Mouse (Mus musculus) midbrain, postnatal 0 days (tissue): Measurements from ENCODE around the gene Sltm. TPM values are rescaled to one million over a fixed set of nuclear protein-coding genes. Genes with fewer than 3 reads are reported as not detected.

Source experiments
- ATAC-seq: fragments of 200-750 bp; cut with Nextera tagmentation; 2 replicates; pipeline ENCODE4 v1.8.0; 2017; ENCODE audit warnings: moderate number of reproducible peaks, mild to moderate bottlenecking, moderate TSS enrichment, moderate library complexity; ENCODE audit not compliant: low FRiP score
- DNase-seq: peaks from one replicate; pipeline ENCODE4 v3.0.0-alpha.2; 2015; ENCODE audit warnings: low spot score
- H3K27ac ChIP-seq: fragments of 300-500 bp; sonication (generic); 2 replicates; pipeline ENCODE4 v1.5.1; 2014; ENCODE audit warnings: low read depth, mild to moderate bottlenecking, low read length, mixed read lengths
- H3K27me3 ChIP-seq: fragments of 300-500 bp; sonication (generic); 2 replicates; pipeline ENCODE4 v1.6.1; 2014; ENCODE audit warnings: low read length, control low read depth, mixed read lengths; ENCODE audit not compliant: insufficient read depth
- H3K36me3 ChIP-seq: fragments of 300-500 bp; sonication (generic); 2 replicates; pipeline ENCODE4 v1.6.1; 2014; ENCODE audit warnings: low read length, control low read depth, mixed read lengths; ENCODE audit not compliant: insufficient read depth
- H3K4me1 ChIP-seq: fragments of 300-500 bp; sonication (generic); 2 replicates; pipeline ENCODE4 v1.6.1; 2014; ENCODE audit warnings: mild to moderate bottlenecking, control low read depth, antibody characterized with exemption, low read length, mixed read lengths; ENCODE audit not compliant: insufficient read depth
- H3K4me2 ChIP-seq: fragments of 300-500 bp; sonication (generic); 2 replicates; pipeline ENCODE4 v1.6.1; 2014; ENCODE audit warnings: low read depth, mild to moderate bottlenecking, low read length, mixed read lengths; ENCODE audit not compliant: poor library complexity, severe bottlenecking
- H3K4me3 ChIP-seq: fragments of 300-500 bp; sonication (generic); 2 replicates; pipeline ENCODE4 v1.5.1; 2014; ENCODE audit warnings: low read depth, mild to moderate bottlenecking, low read length, moderate library complexity
- H3K9ac ChIP-seq: fragments of 300-500 bp; sonication (generic); replicated peaks from 2 replicates; pipeline ENCODE4 v1.6.1; 2014; ENCODE audit warnings: mild to moderate bottlenecking, low read length, moderate library complexity, mixed read lengths; ENCODE audit not compliant: poor library complexity, severe bottlenecking
- H3K9me3 ChIP-seq: fragments of 300-500 bp; sonication (generic); 2 replicates; pipeline ENCODE4 v1.6.1; 2016; ENCODE audit warnings: low read length, control low read depth
- CTCF ChIP-seq: IDR thresholded peaks from 2 replicates; pipeline ENCODE4 v1.5.1; 2016; ENCODE audit warnings: antibody characterized with exemption, mild to moderate bottlenecking
- WGBS: fragments of 180-500 bp; shearing (Covaris S2); extraction: QIAGEN DNeasy Blood & Tissue Kit; methylation state at CpG from one replicate; pipeline ENCODE4 v1.1.7; 2014; 5-methylcytosine and 5-hydroxymethylcytosine counted together
- polyA plus RNA-seq: library from polyadenylated mRNA; unstranded; fragments of >200 nt; fragmentation: Nextera tagmentation; extraction: Ambion mirVana; gene quantifications from 2 replicates; pipeline ENCODE4 v1.2.1, GENCODE M21; 2015
- total RNA-seq: library from RNA; depleted of rRNA; stranded (reverse); fragments of >200 nt; gene quantifications from 2 replicates; pipeline ENCODE4 v1.2.3, GENCODE M21; 2014; rRNA removed

The Sltm gene
- total and polyA plus RNA-seq, 2 experiments from 2014 or later = 26.3 to 47.6 TPM

- no peak overlapping the region for H3K9ac ChIP-seq
- H3K4me2 ChIP-seq = no peak overlapping the region
- H3K27me3 ChIP-seq = no peaks in the 10 kb centered on the region
- DNase-seq (no peak), ATAC-seq (no peak)
- H3K4me3 ChIP-seq = no peak overlapping the region
- no peaks in the 10 kb centered on the region for H3K4me1 ChIP-seq
- 89% methylated on average over 1 of the region's 1 CpGs for WGBS
- H3K36me3 ChIP-seq = peaks cover 11% of the 10 kb centered on the region; the same call in 1 of the 2 replicates
- H3K9me3 ChIP-seq = no peaks in the 10 kb centered on the region
- no peak overlapping the region for H3K27ac ChIP-seq
- no peak for TF ChIP-seq CTCF
These were observed 59.8 kb downstream of the Sltm start for GRCm38 (mm10) chr9:70602186-70602845.

- 64% methylated on average over 3 of the region's 3 CpGs for WGBS
- ATAC-seq (no peak), DNase-seq (no peak)
- H3K9ac ChIP-seq = no peak overlapping the region
- no peak overlapping the region for H3K4me3 ChIP-seq
- no peaks in the 10 kb centered on the region for H3K9me3 ChIP-seq
- TF ChIP-seq CTCF = no peak
- H3K4me1 ChIP-seq = no peaks in the 10 kb centered on the region
- H3K27me3 ChIP-seq = no peaks in the 10 kb centered on the region
- peaks cover 16% of the 10 kb centered on the region; the same call in 1 of the 2 replicates for H3K36me3 ChIP-seq
- H3K27ac ChIP-seq = no peak overlapping the region
- no peak overlapping the region for H3K4me2 ChIP-seq
These were observed 68.6 kb downstream of the Sltm start for GRCm38 (mm10) chr9:70611026-70611673.

DNA sequence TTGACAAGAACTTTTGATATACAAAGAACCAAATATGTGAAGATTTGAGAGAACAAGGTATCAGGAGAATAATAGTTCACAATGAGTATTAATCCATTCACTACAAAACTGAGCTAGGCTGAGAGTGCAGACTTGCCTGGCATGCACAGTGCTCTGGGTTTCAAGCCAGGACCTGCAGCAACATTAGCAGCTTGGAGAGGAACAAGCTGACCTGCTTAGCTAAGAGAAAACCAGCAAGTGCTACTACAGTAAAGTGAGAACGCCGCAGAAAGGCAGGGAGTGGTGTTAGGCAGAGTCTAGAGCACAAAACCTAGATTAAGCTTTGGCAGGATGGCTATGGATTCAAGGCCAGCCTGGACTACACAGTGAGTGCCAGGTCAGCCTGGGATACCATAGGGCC, 87.2 kb downstream of the Sltm start:
- Histone ChIP-seq H3K36me3 (no peaks in the 10 kb centered on the region), H3K4me1 (no peaks in the 10 kb centered on the region), H3K4me3 (no peak overlapping the region), H3K4me2 (no peak overlapping the region), H3K9me3 (no peaks in the 10 kb centered on the region), H3K27ac (no peak overlapping the region), H3K27me3 (no peaks in the 10 kb centered on the region), H3K9ac (no peak overlapping the region)
- 92% methylated on average over 2 of the region's 2 CpGs for WGBS
- no peak for DNase-seq
- no peak for TF ChIP-seq CTCF
- ATAC-seq = no peak

- TF ChIP-seq CTCF = no peak
- no peaks in the 10 kb centered on the region for H3K27me3 ChIP-seq
- no peak overlapping the region for H3K9ac ChIP-seq
- no peak overlapping the region for H3K27ac ChIP-seq
- no peak overlapping the region for H3K4me2 ChIP-seq
- ATAC-seq (no peak), DNase-seq (no peak)
- no peaks in the 10 kb centered on the region for H3K4me1 ChIP-seq
- H3K4me3 ChIP-seq = no peak overlapping the region
- H3K36me3 ChIP-seq = no peaks in the 10 kb centered on the region
- H3K9me3 ChIP-seq = no peaks in the 10 kb centered on the region
- 32% methylated on average over 5 of the region's 5 CpGs for WGBS
These were observed 89.1 kb downstream of the Sltm start for GRCm38 (mm10) chr9:70631665-70632064.

DNA sequence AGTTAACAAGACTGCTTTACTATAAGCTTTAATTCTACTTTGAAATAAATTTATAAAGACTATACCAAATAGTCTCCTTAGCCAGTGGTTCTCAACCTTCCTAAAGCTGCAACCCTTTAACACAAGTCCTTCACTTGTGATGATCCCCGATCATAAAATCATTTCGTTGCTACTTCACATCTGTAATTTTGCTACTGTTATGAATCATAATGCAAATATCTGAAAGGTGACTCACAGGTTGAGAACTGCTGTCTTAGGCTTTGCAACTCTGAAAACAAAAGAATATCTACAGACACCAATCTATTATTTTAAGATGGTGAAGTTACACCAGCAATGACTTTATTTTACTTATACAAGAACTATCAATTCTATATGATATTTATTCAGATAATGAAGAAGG, 94.2 kb downstream of the Sltm start:
- Histone ChIP-seq H3K4me3 (no peak overlapping the region), H3K4me1 (no peaks in the 10 kb centered on the region), H3K9me3 (no peaks in the 10 kb centered on the region), H3K9ac (no peak overlapping the region), H3K36me3 (no peaks in the 10 kb centered on the region), H3K27ac (no peak overlapping the region), H3K4me2 (no peak overlapping the region), H3K27me3 (no peaks in the 10 kb centered on the region)
- ATAC-seq (no peak), DNase-seq (no peak)
- TF ChIP-seq CTCF = no peak
- WGBS = 90% methylated on average over 2 of the region's 2 CpGs

Other genes with a start within 250 kb of the Sltm start
- 5.6 and 10.9 TPM in 2 replicates for gene Ccnb2, start 121.2 kb upstream of the Sltm start, total RNA-seq
- 8.6 and 9.9 TPM in 2 replicates for gene Ccnb2, start 121.2 kb upstream of the Sltm start, polyA plus RNA-seq
- gene Rnf111, start 39.0 kb upstream of the Sltm start, total RNA-seq = 38.3 and 39.6 TPM in 2 replicates
- gene Rnf111, start 39.0 kb upstream of the Sltm start, polyA plus RNA-seq = 16.7 and 17.1 TPM in 2 replicates
- gene Gm10642, start 113.5 kb downstream of the Sltm start, total RNA-seq = 0.47 and 1.4 TPM in 2 replicates
- 1.3 and 1.4 TPM in 2 replicates for gene Gm10642, start 113.5 kb downstream of the Sltm start, polyA plus RNA-seq
- gene Mindy2, start 114.4 kb downstream of the Sltm start, total RNA-seq = 44.1 and 51.6 TPM in 2 replicates
- gene Mindy2, start 114.4 kb downstream of the Sltm start, polyA plus RNA-seq = 17.5 and 19.9 TPM in 2 replicates
- 17.2 and 27.5 TPM in 2 replicates for gene Adam10, start 136.2 kb downstream of the Sltm start, total RNA-seq
- gene Adam10, start 136.2 kb downstream of the Sltm start, polyA plus RNA-seq = 37.3 and 39.6 TPM in 2 replicates